Mouse (Mus musculus) G1E (cell line): ENCODE results near the gene Apoc2.

Experiments
- CTCF ChIP-seq: IDR thresholded peaks from 2 replicates; pipeline ENCODE4 v1.5.1; 2012; ENCODE audit warnings: low read depth, low read length, inconsistent platforms, mixed read lengths
- GATA1 ChIP-seq: IDR thresholded peaks from 2 replicates; pipeline ENCODE4 v1.6.1; 2012; ENCODE audit warnings: borderline replicate concordance, low read length, inconsistent platforms, mixed read lengths
- POLR2AphosphoS5 ChIP-seq: IDR thresholded peaks from 2 replicates; pipeline ENCODE4 v1.6.1; 2012; ENCODE audit warnings: low read depth, low read length, inconsistent platforms; ENCODE audit not compliant: insufficient replicate concordance

GRCm38 (mm10) chr7:19685374-19685773, 7.6 kb upstream of the Apoc2 start:
- TF ChIP-seq CTCF: no peak
- TF ChIP-seq GATA1: no peak
- TF ChIP-seq POLR2AphosphoS5: no peak
